17 mouse cellular contexts compared by ENCODE assay signal in the genomic region with DNA sequence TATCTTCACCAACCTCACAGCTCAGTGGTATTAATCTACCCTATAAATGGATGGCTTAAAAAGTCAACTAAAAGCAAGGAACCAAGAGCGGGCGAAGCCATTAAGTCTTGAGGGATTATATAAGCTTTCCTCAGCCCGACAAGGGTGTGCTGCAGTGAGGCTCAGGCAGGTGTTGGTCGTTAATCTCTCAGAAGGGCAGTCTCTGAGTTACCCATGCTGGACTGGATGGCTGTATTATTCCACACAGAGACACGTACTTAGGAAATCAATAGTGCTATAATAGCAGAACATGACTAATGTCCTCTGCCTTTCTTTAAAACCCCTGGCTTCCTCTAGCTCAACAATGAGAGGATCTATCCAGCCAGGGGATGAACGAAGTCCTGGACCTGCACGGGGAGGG. TPM values are rescaled to one million over a fixed set of nuclear protein-coding genes. Genes with fewer than 3 reads are reported as not detected.
A peak's percentile ranks its signal among the peaks of the same experiment; 100 is the strongest.
DNase-seq lines count a peak whose midpoint lies in the region; ATAC-seq lines count a peak whose summit lies in the region.
"Had no signal": no experiment of that assay in that cellular context is flagged by ENCODE, and none has a peak within 500 bp of the region (broad histone marks: within the 10 kb centered on the region; RNA-seq: fewer than 3 reads in every experiment).

No protein-coding gene starts in this region.

- no peak overlapping the region for H3K27ac ChIP-seq in hindbrain, embryonic 16.5 days (ENCODE audit: low read depth, low read length)
- H3K27ac ChIP-seq in hindbrain, embryonic 10.5 days, result no peak overlapping the region
- H3K27ac ChIP-seq in neural tube, embryonic 13.5 days (replicated peaks), result no peak overlapping the region
- H3K27ac ChIP-seq: embryonic facial prominence, embryonic 13.5 days; forebrain, embryonic 12.5 days; heart, embryonic 13.5 days; hindbrain, embryonic 14.5 days; intestine, embryonic 15.5 days had no signal

- H3K36me3 ChIP-seq in hindbrain, embryonic 16.5 days (ENCODE audit: control insufficient read depth, insufficient read depth, low read length), result no peaks in the 10 kb centered on the region
- H3K36me3 ChIP-seq in hindbrain, embryonic 10.5 days, result peaks cover 29% of the 10 kb centered on the region
- H3K36me3 ChIP-seq in neural tube, embryonic 13.5 days, result peaks cover 16% of the 10 kb centered on the region
- H3K36me3 ChIP-seq: intestine, embryonic 15.5 days had no signal

- no peaks in the 10 kb centered on the region for H3K27me3 ChIP-seq in hindbrain, embryonic 16.5 days (replicated peaks; ENCODE audit: control insufficient read depth, insufficient read depth, low read length)
- no peaks in the 10 kb centered on the region for H3K27me3 ChIP-seq in hindbrain, embryonic 10.5 days (ENCODE audit: insufficient read depth, poor library complexity, severe bottlenecking)
- H3K27me3 ChIP-seq in neural tube, embryonic 13.5 days, result no peaks in the 10 kb centered on the region
- H3K27me3 ChIP-seq: embryonic facial prominence, embryonic 13.5 days; forebrain, embryonic 12.5 days; heart, embryonic 13.5 days; intestine, embryonic 15.5 days had no signal

- no peaks in the 10 kb centered on the region for H3K9me3 ChIP-seq in hindbrain, embryonic 16.5 days (ENCODE audit: control insufficient read depth, low read length)
- no peaks in the 10 kb centered on the region for H3K9me3 ChIP-seq in hindbrain, embryonic 10.5 days
- no peaks in the 10 kb centered on the region for H3K9me3 ChIP-seq in neural tube, embryonic 13.5 days
- H3K9me3 ChIP-seq: embryonic facial prominence, embryonic 13.5 days; forebrain, embryonic 12.5 days; heart, embryonic 13.5 days; intestine, embryonic 15.5 days had no signal

- H3K4me3 ChIP-seq in hindbrain, embryonic 16.5 days (ENCODE audit: low read length), result no peak overlapping the region
- no peak overlapping the region for H3K4me3 ChIP-seq in hindbrain, embryonic 10.5 days
- H3K4me3 ChIP-seq in neural tube, embryonic 13.5 days, result no peak overlapping the region
- H3K4me3 ChIP-seq: embryonic facial prominence, embryonic 13.5 days; forebrain, embryonic 12.5 days; heart, embryonic 13.5 days; intestine, embryonic 15.5 days had no signal

- no peak overlapping the region for H3K4me2 ChIP-seq in hindbrain, embryonic 16.5 days (ENCODE audit: low read length)
- no peak overlapping the region for H3K4me2 ChIP-seq in neural tube, embryonic 13.5 days
- H3K4me2 ChIP-seq: embryonic facial prominence, embryonic 13.5 days; forebrain, embryonic 12.5 days; heart, embryonic 13.5 days; hindbrain, embryonic 14.5 days; intestine, embryonic 15.5 days had no signal

- peak; percentile 45; the same call in 1 of the 2 replicates for ATAC-seq in hindbrain, embryonic 16.5 days
- ATAC-seq in neural tube, embryonic 13.5 days (ENCODE audit: low read depth), result 0 out of 2 replicates have a peak, but pooled peaks have one; percentile 61
- 0 out of 2 replicates have a peak, but pooled peaks have one; percentile 6 for ATAC-seq in neutrophil, adult 5-6 weeks (ENCODE audit: extremely low read depth, insufficient number of reproducible peaks, low FRiP score, poor library complexity, severe bottlenecking)
- ATAC-seq in inflammation-experienced regulatory T-cells, adult 6 months, result no peak
- ATAC-seq: forebrain, embryonic 16.5 days; intestine, embryonic 15.5 days had no signal

- no peak for DNase-seq in hindbrain, embryonic 10.5 days (ENCODE audit: low spot score)
- no peak for DNase-seq in neural tube, embryonic 10.5 days (ENCODE audit: extremely low spot score, low spot score)
- DNase-seq: adrenal gland, adult 2 months; adrenal gland, postnatal 25 days; cerebellum, adult 8-10 months; gastrocnemius, postnatal 14 days; heart, postnatal 36 days had no signal

- no peak overlapping the region for H3K9ac ChIP-seq in hindbrain, embryonic 16.5 days (ENCODE audit: low read depth, low read length)
- no peak overlapping the region for H3K9ac ChIP-seq in neural tube, embryonic 13.5 days
- H3K9ac ChIP-seq: embryonic facial prominence, embryonic 13.5 days; forebrain, embryonic 12.5 days; heart, embryonic 13.5 days; hindbrain, embryonic 14.5 days; intestine, embryonic 15.5 days had no signal

- WGBS in hindbrain, embryonic 16.5 days, result 72% methylated on average over 7 of the region's 7 CpGs
- 91% methylated on average over 7 of the region's 7 CpGs for WGBS in hindbrain, embryonic 10.5 days
- 65% methylated on average over 7 of the region's 7 CpGs for WGBS in neural tube, embryonic 13.5 days

- H3K4me1 ChIP-seq in hindbrain, embryonic 16.5 days (ENCODE audit: control insufficient read depth, insufficient read depth, low read depth, low read length), result no peaks in the 10 kb centered on the region
- H3K4me1 ChIP-seq in hindbrain, embryonic 10.5 days (replicated peaks), result 0 out of 2 replicates have a peak, but pooled peaks cover 8% of the 10 kb centered on the region
- H3K4me1 ChIP-seq in neural tube, embryonic 13.5 days (replicated peaks), result 0 out of 2 replicates have a peak, but pooled peaks cover 5% of the 10 kb centered on the region
- H3K4me1 ChIP-seq: embryonic facial prominence, embryonic 13.5 days; heart, embryonic 13.5 days; intestine, embryonic 15.5 days had no signal

RNA-seq across cellular contexts. Expression of a gene that starts 19.4 kb away (rescaled TPM):
- polyA plus RNA-seq in hindbrain, embryonic 16.5 days (2015; fragmentation: Nextera tagmentation; extraction: Ambion mirVana), result 20.9 and 24.6 TPM in 2 replicates
- 15.7 and 17.8 TPM in 2 replicates for polyA plus RNA-seq in hindbrain, embryonic 10.5 days (2016; fragmentation: Nextera tagmentation; extraction: Ambion mirVana)
- 20.4 and 20.6 TPM in 2 replicates for polyA plus RNA-seq in neural tube, embryonic 13.5 days (2015; fragmentation: Nextera tagmentation; extraction: Ambion mirVana)
- total RNA-seq in neutrophil, adult 5-6 weeks (2017), result not detected in 2 replicates
- under 1 TPM in 2 of 3 experiments, not detected in 1; 0.09 to 0.13 TPM for polyA plus RNA-seq in inflammation-experienced regulatory T-cells, adult 6 months (2017; shearing (Covaris generic))

Comparison
In these comparisons a context has a peak if more than half of its experiments do, and no peak if none do; other contexts are left out.
1. RNA of a gene that starts 19.4 kb away (polyA plus RNA-seq): 20.9 to 24.6 TPM in hindbrain, embryonic 16.5 days, 20.4 to 20.6 TPM in neural tube, embryonic 13.5 days and 15.7 to 17.8 TPM in hindbrain, embryonic 10.5 days; 0.09 to 0.13 TPM in inflammation-experienced regulatory T-cells, adult 6 months; every median in the first group is over 10 times any median in the second.